Mouse (Mus musculus) kidney, adult 11 months (tissue): Measurements from ENCODE around the gene Snd1.

ENCODE experiments used
- DNase-seq: peaks from one replicate; pipeline ENCODE4 v3.0.0; 2022

Snd1 gene

DNA sequence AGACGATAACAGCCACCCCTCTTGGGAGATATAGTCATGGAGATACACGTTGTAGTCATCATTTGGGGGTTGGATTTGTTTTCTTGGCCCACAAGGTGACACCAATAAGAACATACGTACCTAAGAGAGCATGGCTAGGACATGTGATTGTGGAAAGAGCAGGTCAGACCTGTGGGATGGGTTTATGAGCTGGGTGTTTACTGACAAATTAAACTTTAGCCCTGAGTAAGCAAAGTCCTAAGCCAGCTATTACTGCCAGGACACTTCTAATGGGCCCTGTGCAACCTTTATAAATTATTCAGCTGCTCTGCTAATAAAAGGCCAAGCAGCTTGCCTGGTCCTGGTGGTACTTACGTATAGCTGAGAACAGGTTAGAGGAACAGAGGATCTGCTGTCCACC, 283.4 kb downstream of the Snd1 start:
- DNase-seq: peak; percentile 53

DNA sequence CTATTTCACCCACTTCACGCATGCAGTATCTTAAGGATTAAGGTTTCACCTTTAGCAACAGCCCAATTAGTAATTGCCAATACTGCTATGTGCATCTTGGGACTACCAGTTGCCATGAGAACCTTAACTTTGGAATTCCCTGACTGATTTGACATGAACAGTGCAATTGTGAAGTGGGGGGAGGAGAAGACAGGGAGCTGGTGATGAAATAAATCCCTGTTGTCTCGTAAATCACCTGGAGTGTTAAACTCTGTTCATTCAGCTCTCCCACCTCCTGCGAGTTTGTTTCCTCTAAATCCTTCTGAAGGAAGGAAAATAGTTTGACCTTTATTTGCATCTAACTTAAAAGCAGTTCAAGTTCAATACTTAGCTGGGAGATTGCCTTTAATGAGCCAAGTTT, 286.8 kb downstream of the Snd1 start:
- DNase-seq: no peak

DNA sequence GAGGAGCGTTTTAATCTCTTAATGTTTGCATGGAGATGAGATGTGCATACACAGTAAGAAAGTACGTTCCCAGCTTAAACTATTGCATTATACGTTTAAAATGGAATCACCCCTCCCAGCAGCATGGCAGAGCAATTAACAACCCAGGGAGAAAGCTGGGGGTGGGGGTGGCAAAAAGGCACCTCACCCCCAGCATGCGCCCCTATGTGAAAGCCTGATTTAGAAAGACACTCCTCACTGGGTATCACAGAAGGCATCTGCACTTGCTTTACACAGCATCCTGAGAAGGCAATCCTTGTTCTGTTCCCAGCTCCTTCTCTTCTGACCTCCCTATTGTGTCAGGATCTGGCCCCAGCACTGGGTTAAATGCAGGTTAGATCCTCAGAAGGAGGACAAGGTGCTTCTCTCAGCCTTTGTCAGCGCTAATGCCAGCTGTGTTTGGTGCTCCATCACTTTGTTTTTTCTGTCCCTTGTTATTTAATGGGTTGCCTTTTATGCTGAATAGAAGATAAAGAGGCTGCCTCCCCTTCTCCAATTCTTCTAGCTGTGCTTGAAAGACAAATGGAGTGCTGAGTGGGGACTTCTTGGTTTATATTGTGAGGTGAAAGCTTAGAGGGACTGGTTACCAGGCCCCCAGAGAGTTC, 287.3 kb downstream of the Snd1 start:
- DNase-seq: no peak

DNA sequence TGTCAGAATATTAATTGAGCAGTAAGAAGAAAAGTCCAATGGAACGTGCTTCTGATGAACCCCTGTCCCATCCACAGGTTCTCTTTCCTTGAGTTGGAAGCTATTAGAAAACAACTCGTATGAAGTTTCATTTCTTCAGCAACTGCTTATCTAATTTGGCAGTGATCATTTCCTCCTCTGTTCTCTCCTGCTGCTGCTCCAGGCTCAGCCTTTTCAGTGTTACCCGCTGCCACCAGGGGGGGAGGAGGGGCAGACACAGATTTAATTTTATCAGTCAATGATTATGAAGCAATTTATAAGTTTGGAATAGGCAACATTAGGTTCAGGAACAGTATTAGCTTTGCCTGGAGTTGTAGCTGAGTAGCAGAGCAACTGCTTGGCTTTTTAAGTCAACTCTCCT, 291.7 kb downstream of the Snd1 start:
- DNase-seq: no peak

DNA sequence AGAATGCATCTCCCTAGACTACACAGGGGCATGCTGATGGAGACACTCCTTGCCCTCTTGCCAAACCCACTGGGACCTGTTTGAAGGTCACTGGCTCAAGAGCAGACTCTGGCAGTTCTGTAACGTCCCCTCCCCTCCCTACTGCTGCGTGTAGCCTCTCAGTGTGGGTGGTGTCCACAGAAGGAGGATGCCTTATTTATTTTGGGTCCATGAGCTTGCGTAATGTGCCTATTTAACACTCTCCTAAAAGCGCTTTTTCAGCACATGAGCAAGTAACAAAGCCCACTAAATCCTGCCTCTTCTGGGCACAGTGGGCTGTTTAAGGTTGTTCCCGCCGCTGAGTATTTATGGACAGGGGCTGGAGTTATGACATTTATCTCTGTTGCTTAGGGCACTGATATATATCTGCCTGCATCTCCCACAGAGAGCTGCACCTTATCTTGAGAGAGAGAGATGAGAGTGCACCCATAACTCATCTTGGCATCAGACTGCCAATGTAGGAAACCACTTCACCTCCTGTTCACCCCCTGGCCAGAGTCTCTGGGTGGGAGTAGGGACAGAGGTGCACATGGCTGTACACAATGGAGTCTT, 293.0 kb downstream of the Snd1 start:
- DNase-seq: no peak

DNA sequence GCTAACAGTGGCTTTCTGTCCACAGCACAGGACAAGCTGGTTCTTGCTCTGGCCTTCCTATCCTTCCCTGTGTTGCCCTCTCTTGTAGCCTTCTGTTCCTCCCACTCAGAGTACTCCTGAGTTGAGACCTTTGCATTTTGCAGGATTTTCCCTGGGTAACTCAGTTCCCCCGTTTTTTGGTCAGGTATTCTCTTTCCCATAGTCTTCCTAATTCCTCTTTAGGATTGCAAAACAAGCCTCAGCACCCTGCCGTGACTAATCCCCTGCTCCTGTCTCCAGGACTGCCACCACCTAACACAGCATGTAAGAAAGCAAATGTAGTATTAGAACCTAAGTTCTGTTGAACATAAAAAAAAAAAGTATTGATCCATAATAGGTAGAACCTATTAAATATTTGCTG, 296.4 kb downstream of the Snd1 start:
- no peak for DNase-seq

DNA sequence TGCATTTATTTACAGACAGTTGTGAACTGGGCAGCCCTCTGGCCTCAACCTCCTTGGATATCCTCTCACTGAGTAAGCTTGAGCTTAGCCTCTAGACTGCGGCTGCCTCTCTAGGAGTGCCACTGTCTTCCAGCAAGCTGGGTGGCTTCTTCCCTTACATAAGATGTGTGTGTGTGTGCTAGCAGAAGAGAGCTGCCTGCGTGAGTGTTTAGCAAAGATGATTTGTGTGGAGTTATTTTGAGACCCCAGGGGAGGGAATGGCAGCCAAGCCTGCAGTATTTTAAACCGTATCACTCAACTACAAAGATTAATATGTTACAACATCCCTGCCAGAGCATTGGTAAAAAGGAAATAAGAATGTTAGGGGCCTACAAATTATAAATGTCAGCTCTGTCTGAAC, 306.8 kb downstream of the Snd1 start:
- no peak for DNase-seq

DNA sequence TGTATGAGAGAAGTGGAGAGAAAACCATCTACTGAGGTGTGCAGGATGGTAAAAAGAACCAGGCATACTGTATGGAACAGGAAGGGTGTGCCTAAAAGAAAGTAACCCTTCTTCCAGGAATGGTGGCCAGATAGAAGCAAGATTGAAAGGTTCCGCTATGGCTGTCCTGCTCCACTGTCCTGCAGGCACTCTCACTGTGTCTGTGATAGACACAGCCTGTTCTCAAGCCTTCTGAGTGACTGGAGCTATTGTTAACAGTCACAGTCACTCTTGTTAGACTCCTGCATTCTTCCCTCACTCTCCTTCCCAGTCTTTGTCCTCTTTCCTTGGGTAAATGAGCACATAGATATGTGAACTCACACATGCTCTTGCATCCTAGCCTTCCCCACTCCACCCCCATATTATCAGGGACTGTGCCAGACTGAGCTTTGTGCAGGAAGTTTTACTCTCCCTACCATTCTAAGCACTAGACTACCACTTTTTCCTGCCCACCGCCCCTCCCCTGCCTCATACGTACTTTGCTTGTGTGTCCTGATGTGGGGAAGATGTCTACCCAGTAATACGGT, 308.2 kb downstream of the Snd1 start:
- no peak for DNase-seq

DNA sequence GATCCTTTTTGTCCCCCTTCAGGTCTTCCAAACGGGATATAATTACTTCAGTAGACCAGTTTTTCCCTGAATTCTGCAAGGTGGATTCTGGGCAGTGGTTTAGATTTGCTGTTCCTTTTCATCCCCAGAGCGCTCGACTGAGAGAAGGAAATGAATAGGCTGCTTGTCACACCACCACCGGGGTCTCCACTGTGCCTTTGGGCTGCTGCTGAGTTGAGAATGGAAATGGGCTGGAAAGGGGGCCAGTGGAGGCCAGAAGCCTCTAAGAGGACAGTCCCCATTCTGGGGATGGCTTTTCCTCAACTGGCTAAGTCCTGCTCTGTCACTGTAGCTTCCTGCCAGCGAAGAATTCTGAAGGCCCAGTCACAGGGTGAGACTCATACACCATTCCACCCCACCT, 309.0 kb downstream of the Snd1 start:
- no peak for DNase-seq

DNA sequence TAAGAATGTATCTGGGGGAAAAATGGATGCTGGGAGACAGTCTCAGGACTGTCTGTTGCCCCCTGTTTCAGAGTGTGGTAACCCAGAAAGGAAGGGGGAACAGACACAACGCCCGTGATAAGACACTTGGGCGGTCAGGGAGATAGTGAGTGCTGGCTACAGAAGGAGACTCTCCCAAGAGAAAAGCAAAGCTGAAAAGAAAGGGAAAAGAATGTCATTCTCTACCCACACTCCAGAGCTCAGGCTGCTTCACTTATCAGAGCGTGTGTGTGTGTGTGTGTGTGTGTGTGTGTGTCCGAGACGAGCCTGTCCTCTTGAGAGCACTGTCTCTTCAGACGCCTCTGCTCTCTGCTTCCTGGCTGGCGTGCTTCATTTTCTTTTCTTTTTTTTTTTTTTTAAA, 310.8 kb downstream of the Snd1 start:
- DNase-seq: no peak

DNA sequence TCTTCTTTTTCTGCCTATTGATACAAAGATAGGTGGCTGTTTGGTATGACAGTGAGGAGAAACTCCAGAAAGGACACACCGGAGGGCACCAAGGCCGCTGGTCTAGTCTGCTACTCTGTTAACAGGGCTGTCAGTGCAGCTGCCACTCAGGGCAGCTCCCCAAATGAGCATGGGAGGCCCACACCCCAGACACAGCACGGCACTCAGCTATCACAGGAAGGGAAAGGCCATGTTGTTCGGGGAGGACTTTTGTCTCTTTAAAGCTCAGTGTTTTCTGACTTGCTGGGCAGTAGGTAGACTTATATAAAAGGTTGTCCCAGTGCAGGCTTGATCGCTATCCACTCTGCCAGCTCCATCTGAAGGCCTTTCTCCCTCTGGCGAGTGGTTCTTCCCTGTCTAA, 312.2 kb downstream of the Snd1 start:
- DNase-seq: no peak

DNA sequence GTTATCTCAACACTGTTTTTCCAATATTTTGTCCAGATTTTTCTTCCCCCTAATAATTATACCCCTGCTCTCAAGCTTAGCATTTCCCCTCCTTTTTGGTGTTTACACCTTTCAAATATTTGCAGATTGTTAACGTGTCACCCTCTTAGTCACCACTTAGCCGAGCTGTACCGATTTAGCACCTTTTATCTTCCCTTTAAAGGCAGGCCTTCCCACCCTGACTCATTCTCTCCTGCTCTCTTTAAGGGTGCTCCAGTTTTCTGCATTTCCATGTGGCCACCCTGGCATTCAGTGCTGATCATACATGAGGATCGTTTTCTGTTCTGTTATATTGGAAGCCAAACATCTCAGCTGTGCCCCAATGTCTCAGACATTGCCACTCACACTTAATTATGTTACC, 314.7 kb downstream of the Snd1 start:
- DNase-seq: no peak

DNA sequence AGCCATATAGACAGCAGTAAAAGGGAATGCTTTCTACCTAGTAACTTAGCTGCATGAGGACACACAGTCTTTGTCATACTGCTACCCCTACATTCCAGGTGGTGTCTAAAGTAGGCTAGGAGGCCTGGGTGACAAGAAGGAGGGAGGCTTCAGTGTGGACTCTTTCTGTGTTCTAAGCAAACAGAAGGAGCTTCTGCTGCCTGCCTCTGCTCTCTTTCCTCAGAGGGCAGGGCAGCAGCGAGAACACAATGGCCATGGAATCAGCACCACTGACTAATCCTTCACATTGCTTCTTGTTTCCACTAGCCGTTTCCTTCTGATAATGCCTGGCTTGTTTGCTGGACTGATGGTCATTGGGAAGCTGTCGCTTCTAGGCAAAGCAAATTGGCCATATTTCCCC, 316.2 kb downstream of the Snd1 start:
- DNase-seq: no peak

DNA sequence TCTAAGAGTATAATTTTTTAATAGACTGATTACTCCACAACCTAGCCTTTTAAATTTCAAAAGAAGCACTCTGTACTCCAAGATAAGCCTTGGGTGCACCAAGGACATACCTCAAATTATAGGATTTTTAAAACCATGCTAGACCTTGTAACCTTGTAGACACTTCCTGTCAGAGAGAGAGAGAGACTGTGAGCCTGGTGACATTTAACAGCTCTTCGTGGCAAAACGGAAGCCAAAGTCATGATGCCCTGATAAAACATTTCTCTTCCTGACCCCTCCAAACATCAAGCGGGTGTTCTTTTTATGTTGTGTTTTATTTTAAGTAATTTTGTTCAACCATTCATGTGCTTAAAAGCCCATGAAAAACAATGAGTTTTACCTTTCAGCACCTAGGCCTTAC, 316.9 kb downstream of the Snd1 start:
- no peak for DNase-seq

DNA sequence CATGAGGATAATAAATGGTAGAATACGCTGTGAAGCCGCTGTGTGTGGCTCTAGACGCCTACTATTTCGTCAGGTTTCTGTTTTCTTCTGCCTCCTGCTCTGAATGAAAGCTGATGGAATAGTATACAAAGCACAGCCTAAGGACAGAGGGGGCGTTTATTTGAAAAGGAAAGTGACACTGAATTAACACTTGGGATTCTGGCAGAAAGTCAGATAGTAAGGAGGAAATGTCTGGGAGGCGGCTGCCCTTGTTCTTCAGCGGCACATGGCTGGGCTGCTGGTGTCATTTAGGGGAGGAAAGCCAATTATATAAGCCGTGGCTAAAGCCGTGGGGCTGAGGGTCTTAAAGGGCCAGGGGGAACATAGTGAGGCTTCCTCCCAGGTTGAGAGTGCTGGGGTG, 320.4 kb downstream of the Snd1 start:
- no peak for DNase-seq

DNA sequence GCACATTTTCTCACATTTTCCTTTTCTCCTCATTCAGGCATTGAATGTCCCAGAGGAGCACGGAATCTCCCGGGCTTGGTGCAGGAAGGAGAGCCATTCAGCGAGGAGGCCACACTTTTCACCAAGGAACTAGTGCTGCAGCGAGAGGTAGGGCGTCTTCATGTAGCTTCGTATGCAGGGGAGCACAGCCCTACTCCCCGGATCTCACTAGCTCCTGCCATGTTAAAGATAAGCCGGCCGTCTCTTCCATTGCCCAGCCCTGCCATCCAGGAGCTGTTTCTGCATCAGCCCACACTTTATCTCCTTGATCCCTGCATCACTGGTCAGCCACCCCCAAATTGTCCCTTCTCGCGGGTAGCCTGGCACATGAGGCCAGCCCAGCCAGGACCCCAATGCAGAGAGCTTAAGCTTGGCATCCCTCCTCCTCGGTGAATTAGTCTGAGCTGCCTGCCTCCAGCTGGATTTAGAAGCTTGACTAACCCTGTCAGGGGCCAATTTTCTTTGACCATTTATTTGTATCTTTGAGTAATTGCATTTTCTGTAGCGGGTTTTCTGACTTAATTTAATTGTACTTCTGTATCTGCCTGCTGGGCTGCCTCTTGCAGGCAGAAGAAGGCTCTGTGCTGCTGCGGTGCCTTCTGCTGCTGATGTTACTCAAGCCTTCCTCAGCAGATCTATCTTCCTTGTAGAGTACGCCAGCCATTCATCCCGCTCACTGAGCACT, 321.0 kb downstream of the Snd1 start:
- no peak for DNase-seq

DNA sequence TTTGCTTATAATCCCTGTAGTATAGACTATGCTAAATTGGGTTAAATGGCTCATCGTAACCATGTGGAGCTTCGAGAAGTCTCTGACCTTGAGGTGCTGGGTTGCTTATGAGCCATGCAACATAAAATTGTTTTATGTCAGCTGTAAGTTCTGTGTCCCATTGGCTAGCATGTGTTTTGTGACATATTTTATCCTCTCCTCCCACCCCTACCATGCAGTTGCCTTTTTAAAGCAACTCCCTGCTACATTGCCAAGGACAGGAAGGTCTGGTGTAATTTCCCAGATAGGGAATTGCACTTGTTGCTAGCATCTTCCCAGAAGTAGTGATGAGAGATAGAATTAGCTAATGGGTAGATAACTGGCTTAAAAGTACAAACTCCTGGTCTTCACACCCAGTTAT, 324.9 kb downstream of the Snd1 start:
- no peak for DNase-seq

DNA sequence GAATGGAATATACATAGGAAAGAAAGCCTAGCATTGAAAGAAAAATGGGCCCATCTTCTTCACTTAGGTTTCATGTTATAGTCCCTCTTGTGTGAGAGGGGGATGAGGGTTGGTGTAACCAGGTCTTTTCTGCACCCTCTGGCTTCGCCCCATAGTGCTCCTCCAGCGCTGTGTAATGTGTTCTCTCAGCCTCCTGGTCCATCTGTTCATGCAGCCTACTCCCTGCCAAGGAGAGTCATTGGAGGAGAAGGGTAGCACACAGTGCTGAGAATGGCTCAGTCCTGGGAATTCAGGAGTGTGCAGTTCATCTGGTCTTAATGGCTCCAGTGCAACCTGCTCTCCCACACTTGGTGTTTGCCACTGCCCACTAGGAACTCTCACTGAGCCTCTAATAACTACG, 326.0 kb downstream of the Snd1 start:
- DNase-seq: no peak

DNA sequence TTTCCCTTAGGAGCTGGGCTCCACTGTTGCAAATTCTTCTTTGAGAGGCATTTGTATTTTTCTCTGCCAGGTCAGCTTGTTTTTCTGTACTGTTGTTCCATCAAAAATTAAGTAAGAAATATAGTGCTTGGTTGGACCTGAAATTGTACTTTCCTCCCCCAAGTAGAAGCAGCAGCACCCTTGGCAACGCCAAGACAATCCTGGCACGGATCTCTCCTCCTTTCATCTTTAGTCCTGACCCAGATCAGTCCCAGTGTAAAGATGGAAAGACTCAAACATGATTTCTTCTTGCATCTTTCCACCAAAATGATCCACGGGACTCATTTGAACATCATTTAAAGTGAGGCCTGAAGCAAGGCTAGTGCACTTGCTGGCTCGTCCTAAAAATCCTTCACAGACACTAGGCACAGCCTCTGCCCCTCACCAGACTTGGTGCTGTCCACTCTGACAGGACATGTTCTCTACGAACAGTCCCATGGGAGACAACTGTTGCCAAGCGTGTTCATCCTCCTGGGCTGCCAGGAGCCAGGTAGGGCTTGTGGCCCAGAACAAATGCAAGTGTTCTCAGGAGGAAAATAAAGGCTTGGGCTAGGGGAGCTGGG, 328.8 kb downstream of the Snd1 start:
- no peak for DNase-seq

DNA sequence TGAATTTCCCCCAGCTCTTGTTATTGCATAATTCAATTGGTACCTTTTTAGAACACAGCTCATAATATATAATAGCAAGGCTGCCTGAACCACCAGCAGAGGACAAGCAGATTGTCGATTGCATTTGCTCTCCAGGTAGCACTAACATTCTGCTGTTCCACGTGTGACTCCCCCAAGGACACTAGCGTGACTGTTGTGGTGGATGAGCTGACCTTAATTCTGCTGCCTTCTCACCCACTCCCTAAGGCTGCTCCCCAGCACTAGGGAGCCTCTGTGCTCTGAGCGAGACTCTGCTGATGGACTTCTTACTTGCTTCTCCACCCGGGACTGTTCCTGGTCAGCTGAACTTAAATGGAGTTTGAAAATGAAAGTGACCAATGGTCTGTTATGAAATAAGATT, 329.8 kb downstream of the Snd1 start:
- DNase-seq: no peak

DNA sequence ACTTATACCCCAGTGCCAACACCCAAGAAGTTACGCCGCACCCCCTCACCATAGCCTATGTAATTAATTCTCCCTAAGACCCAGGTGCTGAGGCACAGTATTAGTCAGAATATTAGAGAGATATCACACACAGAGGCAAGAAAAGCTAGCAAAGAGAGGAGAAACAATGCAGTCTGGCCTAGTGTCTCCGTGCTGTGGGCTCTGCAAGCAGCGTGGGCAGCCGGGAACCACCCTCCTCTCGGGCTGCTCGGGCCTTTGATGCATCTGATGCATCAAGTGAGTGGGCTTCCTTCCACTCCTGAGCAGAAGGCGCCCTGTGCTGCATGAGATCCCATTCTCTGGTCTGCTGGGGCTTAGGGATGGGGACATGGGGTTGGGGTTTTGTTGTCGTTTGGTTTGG, 338.1 kb downstream of the Snd1 start:
- no peak for DNase-seq

DNA sequence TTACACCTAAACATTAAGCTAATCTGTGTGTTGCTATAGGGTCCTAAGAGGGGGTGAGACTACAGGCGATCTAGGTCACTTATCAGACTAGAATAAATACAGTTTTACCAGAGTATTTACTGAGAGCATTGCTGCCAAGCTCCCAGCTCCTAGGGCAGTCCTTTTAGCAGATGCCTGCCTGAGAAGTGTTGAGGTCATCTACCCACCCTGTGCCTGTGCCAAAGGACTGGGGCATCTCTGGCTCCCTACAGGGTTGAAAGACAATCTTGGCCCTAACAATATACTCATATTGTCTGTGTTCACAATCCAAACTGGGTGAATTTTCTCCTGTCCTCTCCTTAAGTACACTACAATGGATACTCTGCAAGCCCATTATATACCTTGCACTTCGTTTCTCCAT, 340.0 kb downstream of the Snd1 start:
- DNase-seq: no peak

DNA sequence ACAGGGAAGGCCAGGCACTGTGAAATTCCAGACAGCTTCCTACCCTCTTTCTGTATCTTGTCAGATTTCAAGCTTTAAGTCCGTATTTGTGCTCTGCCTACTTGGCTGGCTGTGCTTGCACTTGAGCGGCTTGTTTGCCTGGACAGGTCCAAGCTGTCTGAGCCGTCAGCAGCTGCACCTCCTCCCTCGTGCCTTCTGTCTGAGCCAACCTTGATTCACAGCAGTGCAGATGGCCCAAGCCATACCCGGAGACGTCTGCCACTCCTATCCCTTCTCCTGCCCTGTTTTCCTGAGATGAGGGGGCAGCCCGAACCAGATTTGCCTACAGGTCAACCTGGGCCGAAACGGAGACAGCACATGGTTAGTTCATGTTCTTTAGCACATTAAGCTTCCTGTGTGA, 342.1 kb downstream of the Snd1 start:
- DNase-seq: no peak
